Mouse (Mus musculus): ENCODE data around the gene Pcf11. TPM values are rescaled to one million over a fixed set of nuclear protein-coding genes. Genes with fewer than 3 reads are reported as not detected.

Gene Pcf11
- total RNA-seq (2021) = 10 to 100 TPM; 56.1 to 57.9 TPM
- long read RNA-seq, experiment 1, full-length matches to known transcripts = 12 of 16 reads
- long read RNA-seq, experiment 1, partial matches to known transcripts = 4 of 16 reads
- long read RNA-seq, experiment 1, other reads (novel, unspliced or antisense) = 0 of 16 reads
- long read RNA-seq, experiment 2, transcript Pcf11-205 (1 exons, 1,720 nt) = major isoform, 6 of 9 reads
- long read RNA-seq, experiment 2, partial matches to known transcripts = 3 of 9 reads
- long read RNA-seq, experiment 2, other reads (novel, unspliced or antisense) = 0 of 9 reads

DNA sequence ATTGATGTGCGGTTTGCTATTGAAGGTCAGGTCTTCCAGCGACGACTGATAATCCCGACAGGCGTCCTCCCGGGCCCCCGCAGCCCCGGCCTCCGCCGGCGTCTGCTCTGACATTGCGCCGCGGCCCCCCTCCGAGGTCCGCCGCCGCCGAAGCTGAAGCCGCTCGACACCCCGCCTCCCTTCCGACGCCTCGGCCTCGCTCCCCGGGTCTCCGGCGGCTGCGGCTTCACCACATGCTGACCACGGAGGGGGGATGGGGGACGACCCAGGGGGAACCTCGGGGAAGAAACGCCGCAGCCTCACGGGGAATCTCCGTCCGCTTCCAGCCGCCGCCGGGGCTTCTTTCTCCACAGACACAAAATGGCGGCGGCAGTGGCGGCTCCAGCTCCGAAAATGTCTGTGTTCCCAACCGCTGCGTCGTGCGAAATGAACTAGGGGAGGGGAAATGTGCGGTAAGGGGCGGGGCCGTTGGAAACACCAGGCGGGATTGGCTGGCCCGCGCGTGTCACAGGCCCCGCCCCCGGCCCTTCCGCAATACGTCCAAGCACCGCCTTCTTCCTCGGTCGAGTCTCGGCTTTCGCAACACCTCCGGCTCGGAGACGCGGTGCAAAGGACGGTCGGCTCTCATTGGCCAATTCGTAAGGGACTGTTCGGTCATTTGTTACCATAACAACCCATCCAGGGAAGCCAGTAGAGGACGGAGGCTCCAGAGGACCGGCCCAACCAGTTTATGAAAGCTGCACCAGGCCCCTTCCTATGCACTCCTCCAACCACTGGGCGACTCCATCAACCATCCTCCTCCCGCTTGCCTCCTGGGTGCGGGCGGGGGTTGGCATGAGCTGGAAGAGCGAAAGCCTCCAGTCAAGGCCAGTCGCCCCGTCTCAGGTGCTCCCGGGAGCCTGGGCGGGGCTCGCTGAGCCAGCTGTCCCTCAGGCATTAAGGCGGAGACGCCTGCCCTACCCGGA lies at the start of gene Pcf11:
TSS of gene Pcf11 (minus strand) at position 428 of the 965 bp plus-strand sequence.
- peak; percentile 96 to 97 for DNase-seq (ENCODE audit: low spot score in 2 of 2)

DNA sequence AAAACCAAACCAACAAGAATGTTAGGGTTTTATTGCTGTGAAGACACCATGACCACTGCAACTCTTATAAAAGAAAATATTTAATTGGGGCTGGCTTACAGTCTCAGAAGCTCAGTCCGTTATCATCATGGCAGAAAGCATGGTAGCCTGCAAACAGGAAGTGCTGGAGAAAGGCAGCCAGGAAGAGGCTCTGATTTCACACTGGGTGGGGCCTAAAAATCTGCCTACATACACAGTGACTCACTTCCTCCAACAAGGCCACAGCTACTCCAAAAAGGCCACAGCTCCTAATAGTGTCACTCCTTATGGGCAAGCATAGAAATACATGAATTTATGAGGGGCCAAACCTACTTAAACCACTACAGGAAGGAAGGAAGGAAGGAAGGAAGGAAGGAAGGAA lies 45.3 kb upstream of the Pcf11 start:
- DNase-seq (ENCODE audit: low spot score in 2 of 2) = no peak

DNA sequence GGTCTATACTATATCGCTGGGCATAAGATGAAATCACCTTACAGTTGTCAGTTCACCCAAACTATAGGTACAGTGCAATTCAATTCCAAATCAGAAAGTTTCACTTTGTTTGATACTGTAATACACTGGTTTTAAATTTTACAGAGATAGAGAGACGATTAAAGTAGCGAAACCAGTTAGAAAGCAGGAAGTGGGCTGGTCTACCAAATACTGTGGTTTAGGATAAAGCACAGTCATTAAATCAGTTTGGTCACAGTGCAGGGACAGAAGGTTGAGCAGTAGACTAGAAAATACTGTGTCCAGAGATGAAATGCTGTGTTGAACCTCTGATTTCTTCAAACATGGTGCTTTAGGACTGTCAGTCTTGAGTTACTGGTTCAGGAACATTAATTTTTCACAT lies 41.9 kb upstream of the Pcf11 start:
- no peak for DNase-seq (ENCODE audit: low spot score in 2 of 2)

DNA sequence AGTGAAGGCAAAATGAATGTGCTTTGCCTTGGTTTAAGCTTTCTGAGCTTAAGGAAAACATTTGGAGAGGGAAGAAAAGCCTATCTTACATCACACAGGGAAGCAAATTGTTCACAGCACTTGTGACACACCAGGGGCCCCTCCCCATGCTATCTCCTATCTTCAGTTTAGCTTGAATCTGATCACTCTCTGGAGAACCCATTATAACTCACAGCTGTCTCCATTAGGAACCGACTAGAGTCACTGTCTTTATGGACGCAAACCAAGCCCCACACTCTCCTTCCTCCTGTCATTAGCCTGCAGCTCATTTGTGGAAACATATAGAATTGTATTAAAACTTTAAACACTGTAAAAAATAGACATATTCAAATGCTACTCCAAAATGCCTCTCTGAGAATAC lies 39.8 kb upstream of the Pcf11 start:
- no peak for DNase-seq (ENCODE audit: low spot score in 2 of 2)

DNA sequence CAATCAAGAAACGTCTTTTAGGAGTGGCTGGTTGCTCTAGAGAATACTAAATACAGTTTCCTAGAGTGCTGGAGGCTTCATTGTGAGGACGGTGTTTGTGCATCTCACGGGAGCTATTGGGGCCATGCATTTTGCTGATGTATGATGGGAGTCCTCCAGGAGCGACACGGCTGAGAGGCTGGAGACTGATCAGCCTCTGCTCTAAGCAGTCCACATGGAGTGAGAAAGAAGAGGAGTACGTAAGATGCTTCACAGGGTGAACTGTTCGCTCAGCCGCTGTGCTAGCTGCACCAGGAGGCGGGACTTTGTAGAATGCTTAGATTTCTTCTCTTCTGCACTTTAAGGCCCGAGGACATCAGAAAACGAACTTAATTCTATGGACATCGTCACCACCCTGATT lies 37.0 kb upstream of the Pcf11 start:
- peak; percentile 6 to 20 for DNase-seq (ENCODE audit: low spot score in 2 of 2)

DNA sequence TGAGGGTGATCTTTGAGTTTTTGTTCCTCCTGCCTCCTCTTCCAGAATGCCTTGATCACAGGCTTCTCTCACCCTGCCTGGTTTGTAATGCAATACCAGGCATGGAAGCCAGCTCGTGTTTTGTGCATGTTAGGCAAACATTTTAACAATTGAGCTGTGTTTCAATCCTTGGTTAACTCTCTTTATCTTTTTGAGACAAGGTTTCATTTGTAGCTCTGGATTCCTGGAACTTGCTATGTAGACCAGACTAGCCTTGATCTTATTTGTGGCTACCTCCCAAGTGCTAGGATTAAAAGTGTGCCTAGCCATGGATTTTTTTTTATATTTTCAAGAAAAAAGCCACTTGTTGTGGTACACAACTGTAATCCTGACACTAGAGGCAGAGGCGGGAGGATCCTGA lies 35.8 kb upstream of the Pcf11 start:
- DNase-seq (ENCODE audit: low spot score in 2 of 2) = no peak

DNA sequence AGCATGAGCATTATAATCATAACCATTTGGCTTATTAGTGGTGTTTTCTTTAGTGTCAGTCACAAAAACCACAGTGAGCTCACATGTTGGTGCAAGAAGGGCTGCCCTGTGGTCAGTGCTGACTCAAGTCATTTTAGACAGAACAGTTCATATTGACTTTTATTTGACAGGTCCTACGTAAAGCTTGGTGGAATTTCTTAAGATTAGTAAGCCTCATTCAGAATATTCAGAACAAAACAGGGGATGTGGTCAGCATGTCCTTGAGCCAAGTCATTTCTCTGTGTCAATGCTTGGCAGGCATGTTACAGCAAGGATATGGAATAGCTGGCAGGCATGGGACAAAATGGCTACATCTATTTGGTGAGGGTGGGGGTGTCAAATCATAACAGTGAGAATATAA lies 33.9 kb upstream of the Pcf11 start:
- no peak for DNase-seq (ENCODE audit: low spot score in 2 of 2)

DNA sequence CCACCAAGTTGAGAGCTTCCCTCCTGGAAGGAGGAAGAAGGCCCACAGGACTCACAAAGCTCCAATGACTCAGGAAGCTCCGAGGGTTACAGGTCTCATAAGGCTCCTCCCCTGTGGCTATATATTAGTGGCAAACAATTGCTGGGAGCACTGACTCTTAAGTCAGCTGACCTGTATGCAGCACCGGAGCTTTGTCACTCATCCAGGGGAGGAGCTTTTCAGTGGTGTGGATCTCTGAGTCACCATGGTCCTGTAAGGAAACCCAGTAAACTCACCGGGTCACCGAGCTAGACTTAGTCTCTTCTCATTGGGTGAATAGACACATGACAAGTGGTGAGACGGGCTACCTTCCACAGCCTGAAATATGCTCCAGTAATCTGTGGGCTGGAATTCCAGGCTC lies 29.0 kb upstream of the Pcf11 start:
- no peak for DNase-seq (ENCODE audit: low spot score in 2 of 2)

DNA sequence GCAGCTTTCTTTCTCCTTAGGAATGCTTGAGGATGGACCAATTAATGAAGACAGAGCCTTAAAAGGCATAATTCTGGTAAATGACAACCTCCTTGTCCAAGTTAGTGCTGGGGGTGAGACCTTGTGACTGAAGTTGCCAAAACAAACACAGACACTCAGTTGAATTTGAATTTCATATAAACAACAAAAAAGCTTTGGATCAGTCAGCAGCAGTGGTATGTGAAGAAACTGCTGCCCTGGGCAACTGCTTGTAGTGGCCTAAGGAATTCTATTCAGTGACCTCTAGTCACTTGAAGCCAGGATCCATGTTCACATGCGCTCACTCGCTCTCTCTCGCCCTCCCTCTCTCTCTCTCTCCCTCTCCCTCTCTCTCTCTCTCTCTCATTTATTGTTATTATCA lies 26.7 kb upstream of the Pcf11 start:
- DNase-seq (ENCODE audit: low spot score in 2 of 2) = no peak

DNA sequence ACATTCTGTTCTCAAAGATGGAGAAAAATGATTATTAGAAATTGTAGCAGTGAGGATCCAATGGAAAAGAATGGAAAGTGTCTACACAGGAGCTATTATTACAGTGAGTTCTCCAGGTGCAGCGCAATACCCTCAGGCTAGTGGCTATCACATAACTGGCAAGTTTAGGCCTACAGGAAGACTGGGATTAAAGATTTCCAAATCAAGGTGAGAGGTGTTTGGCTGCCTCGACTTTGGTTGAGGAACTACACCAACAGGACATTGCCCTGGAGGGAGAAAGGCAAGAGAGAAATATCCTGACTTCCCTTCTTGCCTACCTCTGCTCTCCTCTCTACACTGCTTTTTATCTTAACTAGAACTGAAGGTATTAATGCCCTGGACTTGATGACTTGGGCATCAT lies 19.4 kb upstream of the Pcf11 start:
- no peak for DNase-seq (ENCODE audit: low spot score in 2 of 2)

DNA sequence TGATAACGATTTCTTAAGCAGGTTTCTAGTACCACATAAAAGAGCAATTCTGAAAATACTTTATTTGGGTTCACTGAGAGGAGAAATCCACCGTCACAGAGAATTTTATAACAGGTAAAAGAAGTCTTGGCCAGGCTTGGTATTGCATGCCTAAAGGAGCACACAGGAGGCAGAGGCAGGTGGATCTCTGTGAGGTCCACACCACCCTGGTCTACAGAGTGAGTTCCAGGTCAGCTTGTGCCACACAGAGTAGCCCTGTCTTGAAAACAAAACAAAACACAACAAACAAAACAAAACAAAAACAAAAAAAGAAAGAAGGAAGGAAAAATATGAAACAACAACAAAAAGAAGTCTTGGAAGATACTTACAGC lies 18.6 kb upstream of the Pcf11 start:
- DNase-seq (ENCODE audit: low spot score in 2 of 2) = no peak

DNA sequence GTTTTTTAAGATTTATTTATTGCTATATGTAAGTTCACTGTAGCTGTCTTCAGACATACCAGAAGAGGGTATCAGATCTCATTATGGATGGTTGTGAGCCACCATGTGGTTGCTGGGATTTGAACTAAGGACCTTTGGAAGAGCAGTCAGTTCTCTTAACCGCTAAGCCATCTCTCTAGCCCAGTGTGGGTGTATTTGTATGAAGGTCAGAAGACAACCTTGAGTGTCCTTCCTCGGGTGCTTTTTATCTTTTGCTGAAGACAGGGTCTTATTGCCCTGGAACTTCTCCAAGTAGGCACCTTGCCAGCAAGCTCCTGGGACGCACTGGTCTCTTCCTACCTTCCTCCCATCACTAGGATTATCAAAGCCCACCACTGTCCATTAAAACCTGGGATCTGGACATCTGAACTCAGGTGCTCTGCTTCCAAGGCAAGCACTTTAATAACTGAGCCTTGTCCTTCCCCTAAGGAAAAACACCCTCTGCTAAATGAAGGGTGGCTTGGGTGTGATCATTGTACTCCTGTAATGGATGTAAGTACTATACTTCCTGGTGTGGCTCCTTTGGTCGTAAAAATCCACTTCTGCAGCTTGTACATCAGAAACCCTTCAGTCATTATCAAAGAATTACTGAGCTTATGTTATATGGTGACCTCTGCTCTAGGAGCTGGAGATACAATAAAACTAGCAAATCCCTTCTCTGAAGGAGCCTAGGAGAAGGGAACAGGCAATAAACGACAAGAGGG lies 18.0 kb upstream of the Pcf11 start:
- DNase-seq (ENCODE audit: low spot score in 2 of 2) = no peak

DNA sequence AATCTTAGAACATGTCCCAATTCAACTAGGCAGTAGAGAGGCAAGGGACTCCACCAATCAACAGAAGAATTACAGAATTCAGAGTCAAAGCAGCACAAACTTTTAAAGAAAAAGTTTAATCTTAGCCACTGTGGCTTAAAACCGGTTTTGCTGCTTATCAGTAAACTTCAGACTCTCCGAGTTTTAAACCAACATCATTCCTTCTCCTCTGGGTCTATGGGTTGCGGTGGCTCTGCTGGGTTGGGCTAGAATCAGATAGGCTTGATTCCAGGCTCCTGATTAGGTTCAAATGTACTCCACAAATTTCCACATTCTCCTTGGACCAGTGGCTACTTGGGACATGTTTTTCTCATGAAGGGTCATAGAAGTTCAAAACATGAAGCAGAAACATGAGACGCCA lies 7.6 kb upstream of the Pcf11 start:
- no peak for DNase-seq (ENCODE audit: low spot score in 2 of 2)

DNA sequence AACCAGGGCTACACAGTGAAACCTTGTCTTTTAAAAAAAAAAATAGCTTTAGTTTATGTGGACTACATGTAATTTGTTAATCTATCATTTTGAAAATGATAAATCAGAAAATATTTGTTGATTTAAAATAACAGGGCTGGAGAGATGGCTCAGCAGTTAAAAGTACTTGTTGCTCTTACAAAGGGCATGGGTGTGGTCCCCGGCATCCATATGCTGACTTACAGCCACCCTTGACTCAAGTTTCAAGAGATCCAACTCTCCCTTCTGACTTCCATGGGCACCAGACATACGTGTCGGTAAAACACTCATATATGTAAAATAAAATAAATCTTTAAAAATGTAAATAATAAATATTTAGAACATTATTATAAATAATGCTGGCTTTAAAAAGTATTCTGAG lies 5.4 kb upstream of the Pcf11 start:
- no peak for DNase-seq (ENCODE audit: low spot score in 2 of 2)

DNA sequence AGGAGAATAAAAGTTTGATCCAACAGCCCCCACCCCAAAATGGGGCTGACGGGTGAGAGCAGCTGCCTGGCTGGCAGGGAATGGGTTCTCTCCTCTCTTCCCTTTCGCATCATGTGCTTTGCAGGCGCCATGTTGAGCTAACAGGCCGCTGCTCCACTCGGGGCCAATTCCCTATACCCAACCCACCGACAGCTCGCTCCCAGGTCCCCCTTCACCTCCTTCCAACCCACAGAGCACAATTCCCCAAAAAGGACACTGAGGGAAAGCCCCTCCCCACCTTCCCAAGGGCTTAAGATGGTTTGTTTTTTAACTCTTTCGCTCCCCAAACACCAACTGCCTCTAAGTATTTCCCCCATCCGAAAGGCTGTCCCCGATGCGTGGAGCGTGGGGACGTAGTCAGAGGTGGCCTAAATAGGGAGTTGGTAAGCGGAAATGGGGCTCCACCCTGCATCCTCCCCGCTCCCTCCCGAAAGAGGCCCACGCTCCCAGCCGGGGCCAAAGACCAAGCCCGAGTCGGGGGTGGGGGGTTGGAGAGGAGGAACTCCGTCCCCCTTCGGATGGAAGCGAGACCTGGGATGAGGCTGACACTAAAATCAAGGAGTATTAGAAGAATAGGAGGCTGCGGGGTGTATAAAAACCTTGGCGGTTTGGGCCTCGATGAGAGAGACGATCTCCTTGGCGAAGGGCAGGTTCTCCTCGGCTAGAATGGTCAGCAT lies 785 bp downstream of the Pcf11 start:
- DNase-seq (ENCODE audit: low spot score in 2 of 2) = peak; percentile 41 to 45

DNA sequence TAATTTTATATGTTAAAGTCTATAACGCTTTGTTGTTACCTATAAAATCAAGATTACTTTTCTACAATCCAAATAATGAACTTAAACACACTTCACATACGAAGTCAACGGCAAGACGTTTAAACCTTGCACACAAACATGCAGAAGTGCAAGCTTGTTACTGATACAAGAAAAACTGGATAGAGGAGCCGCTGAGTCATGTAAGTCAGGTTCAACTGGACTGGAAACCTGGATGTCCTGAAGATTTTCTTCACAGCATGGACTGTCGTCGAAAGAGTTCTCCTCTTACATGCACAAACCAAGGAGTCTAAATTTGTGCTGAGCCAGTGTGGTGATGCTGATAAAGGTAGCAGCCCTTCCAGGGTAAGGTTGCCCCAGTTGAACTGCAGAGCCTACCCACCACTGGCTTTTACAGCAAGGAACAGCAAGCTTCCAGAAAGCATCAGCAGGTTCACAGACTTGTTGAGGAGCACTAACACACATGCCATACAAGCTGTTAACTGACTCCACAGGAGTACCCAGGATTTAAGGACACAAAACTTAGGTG lies 3.4 kb downstream of the Pcf11 start:
- DNase-seq (ENCODE audit: low spot score in 2 of 2) = no peak

DNA sequence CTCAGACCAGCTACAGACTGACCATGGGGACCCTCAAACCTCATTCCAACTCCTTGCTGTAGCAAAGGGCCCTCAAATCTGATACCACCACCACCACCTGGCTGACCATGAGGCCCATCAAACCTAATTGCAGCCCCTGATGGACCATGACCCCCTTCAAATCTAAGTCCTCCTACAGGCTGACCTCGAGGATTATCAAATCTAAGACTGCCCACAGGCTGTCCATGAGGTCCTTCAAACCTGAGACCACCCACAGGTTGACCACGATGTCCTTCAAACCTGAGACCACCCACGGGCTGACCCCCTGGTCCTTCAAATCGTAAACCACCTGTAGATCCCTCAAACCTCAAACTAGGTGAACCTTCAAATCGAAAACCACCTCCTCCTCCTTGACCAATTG lies 11.7 kb downstream of the Pcf11 start:
- no peak for DNase-seq (ENCODE audit: low spot score in 2 of 2)

DNA sequence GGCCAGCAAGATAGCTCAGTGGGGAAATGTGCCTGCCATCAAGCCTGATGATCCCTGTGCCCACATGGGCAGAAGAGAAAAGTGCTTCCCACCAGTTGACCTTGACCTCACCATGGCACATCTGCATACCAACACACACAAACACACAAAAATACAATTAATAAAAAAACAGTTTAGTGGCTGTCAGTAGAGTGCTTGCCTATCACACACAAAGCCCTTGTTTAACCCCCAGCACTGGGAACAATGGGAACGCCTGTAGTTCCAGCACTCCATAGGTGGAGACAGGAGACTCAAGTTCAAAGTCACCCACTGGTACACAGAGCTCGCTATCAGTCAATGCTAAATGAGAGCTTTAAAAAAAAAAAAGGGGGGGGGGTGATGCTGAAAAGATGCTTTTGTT lies 13.3 kb downstream of the Pcf11 start:
- DNase-seq (ENCODE audit: low spot score in 2 of 2) = no peak

DNA sequence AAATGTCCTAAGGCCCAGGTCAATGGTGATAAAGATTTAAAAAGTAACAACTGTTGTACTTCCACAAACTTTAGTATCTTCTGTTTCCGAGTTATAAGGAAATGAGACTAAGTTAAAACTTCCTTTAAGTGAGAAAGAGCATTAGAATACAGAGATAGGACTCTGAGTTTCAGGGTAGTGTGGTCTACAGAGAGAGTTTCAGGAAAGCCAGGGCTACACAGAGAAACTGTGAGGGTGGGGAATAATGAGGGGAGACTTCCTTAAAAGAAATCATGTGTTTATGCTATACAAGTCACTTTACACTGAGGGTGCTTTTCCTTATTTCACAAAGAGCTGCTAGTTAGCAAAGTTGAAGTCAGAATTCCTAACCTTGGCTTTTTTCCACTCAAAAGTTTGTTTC lies 16.4 kb downstream of the Pcf11 start:
- DNase-seq (ENCODE audit: low spot score in 2 of 2) = no peak

DNA sequence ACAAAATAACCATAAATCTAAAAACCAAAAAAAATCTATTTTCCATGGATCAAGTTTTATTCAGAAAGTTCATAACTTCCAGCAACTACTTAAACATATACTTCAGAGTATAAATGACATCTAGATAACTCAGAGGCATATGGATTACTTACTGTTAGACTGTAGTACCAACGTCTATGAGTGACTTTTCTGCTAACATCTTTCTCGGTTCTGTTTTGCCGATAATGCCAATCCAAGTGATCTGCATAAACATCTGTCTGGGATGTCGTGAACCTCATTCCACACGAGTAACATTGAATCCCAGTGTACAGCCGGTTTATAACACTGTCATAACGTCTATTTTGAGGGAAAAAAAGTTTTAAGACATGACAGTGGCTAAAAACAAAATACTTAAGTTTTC lies 21.9 kb downstream of the Pcf11 start:
- no peak for DNase-seq (ENCODE audit: low spot score in 2 of 2)

DNA sequence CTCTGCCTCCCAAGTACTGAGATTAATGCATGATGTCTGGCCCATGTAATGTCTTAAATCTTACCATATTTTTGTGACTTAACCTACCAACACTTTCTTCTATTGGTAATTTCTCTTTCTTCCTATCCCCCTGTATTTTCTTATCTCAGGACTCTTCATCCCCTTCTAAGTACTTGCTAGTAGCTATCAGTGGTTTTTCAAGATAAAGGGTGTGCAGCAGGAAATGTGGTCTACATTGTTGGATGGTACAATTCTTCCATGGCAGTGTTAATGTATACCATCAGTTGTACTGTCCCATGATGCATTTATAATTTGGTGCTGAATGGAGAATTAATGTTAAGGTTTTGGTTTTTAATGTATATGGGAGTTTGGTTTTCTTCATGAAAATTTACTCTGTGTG lies 27.4 kb downstream of the Pcf11 start:
- no peak for DNase-seq (ENCODE audit: low spot score in 2 of 2)

Data from left cerebral cortex, adult 18-20 months (tissue).